Mouse (Mus musculus) heart, embryonic 11.5 days (tissue): ENCODE measurements around the gene Pdk2. TPM values are rescaled to one million over a fixed set of nuclear protein-coding genes. Genes with fewer than 3 reads are reported as not detected.
A peak's percentile ranks its signal among the peaks of the same experiment; 100 is the strongest.

Source experiments
- ATAC-seq: fragments of 200-750 bp; cut with Nextera tagmentation; replicated peaks from 2 replicates; pipeline ENCODE4 v1.8.0; 2017; ENCODE audit warnings: moderate library complexity; ENCODE audit not compliant: insufficient number of reproducible peaks, low FRiP score, low TSS enrichment
- H3K27ac ChIP-seq: fragments of 300-500 bp; sonication (generic); 2 replicates; pipeline ENCODE4 v1.5.1; 2014; ENCODE audit warnings: mild to moderate bottlenecking, low read depth, low read length
- H3K27me3 ChIP-seq: fragments of 300-500 bp; sonication (generic); 2 replicates; pipeline ENCODE4 v1.6.1; 2014; ENCODE audit warnings: mild to moderate bottlenecking, low read length, mixed read lengths; ENCODE audit not compliant: control insufficient read depth, insufficient read depth
- H3K36me3 ChIP-seq: fragments of 300-500 bp; sonication (generic); 2 replicates; pipeline ENCODE4 v1.6.1; 2014; ENCODE audit warnings: mild to moderate bottlenecking, low read length, moderate library complexity, mixed read lengths; ENCODE audit not compliant: control insufficient read depth, insufficient read depth
- H3K4me1 ChIP-seq: fragments of 300-500 bp; sonication (generic); 2 replicates; pipeline ENCODE4 v1.6.1; 2014; ENCODE audit warnings: low read length; ENCODE audit not compliant: control insufficient read depth, insufficient read depth
- H3K4me2 ChIP-seq: fragments of 300-500 bp; sonication (generic); 2 replicates; pipeline ENCODE4 v1.6.1; 2014; ENCODE audit warnings: mild to moderate bottlenecking, moderate library complexity
- H3K4me3 ChIP-seq: fragments of 300-500 bp; sonication (generic); 2 replicates; pipeline ENCODE4 v1.5.1; 2014; ENCODE audit warnings: low read depth, low read length
- H3K9ac ChIP-seq: fragments of 300-500 bp; sonication (generic); 2 replicates; pipeline ENCODE4 v1.6.1; 2014; ENCODE audit warnings: mild to moderate bottlenecking, low read depth, low read length, moderate library complexity
- H3K9me3 ChIP-seq: fragments of 300-500 bp; sonication (generic); replicated peaks from 2 replicates; pipeline ENCODE4 v1.6.1; 2016; ENCODE audit warnings: low read length; ENCODE audit not compliant: control insufficient read depth
- WGBS: fragments of 180-500 bp; shearing (Covaris S2); extraction: QIAGEN DNeasy Blood & Tissue Kit; methylation state at CpG from one replicate; pipeline ENCODE4 v1.1.7; 2014; ENCODE audit not compliant: insufficient replicate concordance; 5-methylcytosine and 5-hydroxymethylcytosine counted together
- polyA plus RNA-seq: library from polyadenylated mRNA; unstranded; fragments of >200 nt; fragmentation: Nextera tagmentation; extraction: Ambion mirVana; gene quantifications from 2 replicates; pipeline ENCODE4 v1.2.1, GENCODE M21; 2014

Gene Pdk2
- polyA plus RNA-seq, 1 experiment from 2014 or later: 45.6 TPM

- Histone ChIP-seq H3K9me3 (no peaks in the 10 kb centered on the region), H3K27me3 (peaks cover 9% of the 10 kb centered on the region; the same call in 1 of the 2 replicates), H3K36me3 (peaks cover 5% of the 10 kb centered on the region), H3K4me2 (no peak overlapping the region), H3K27ac (no peak overlapping the region), H3K4me1 (no peaks in the 10 kb centered on the region), H3K4me3 (no peak overlapping the region), H3K9ac (no peak overlapping the region)
- no peak for ATAC-seq
- WGBS: 50% methylated on average over 9 of the region's 9 CpGs
These were observed 6.0 kb upstream of the Pdk2 start for GRCm38 (mm10) chr11:95046980-95047680.

GRCm38 (mm10) chr11:95044185-95044870 is 3.2 kb upstream of the Pdk2 start:
- peaks cover 9% of the 10 kb centered on the region; the same call in 1 of the 2 replicates for H3K27me3 ChIP-seq
- 56% methylated on average over 12 of the region's 13 CpGs for WGBS
- H3K4me2 ChIP-seq: no peak overlapping the region
- ATAC-seq: no peak
- peaks cover 8% of the 10 kb centered on the region for H3K4me1 ChIP-seq
- H3K27ac ChIP-seq: no peak overlapping the region
- H3K36me3 ChIP-seq: no peaks in the 10 kb centered on the region; the same call in 1 of the 2 replicates
- no peak overlapping the region for H3K4me3 ChIP-seq
- no peaks in the 10 kb centered on the region for H3K9me3 ChIP-seq
- no peak overlapping the region for H3K9ac ChIP-seq

- H3K4me1 ChIP-seq: peaks cover 8% of the 10 kb centered on the region
- no peak overlapping the region for H3K4me2 ChIP-seq
- ATAC-seq: no peak
- no peak overlapping the region for H3K9ac ChIP-seq
- H3K27ac ChIP-seq: no peak overlapping the region
- WGBS: 46% methylated on average over 7 of the region's 7 CpGs
- no peaks in the 10 kb centered on the region; the same call in 1 of the 2 replicates for H3K36me3 ChIP-seq
- H3K9me3 ChIP-seq: no peaks in the 10 kb centered on the region
- no peak overlapping the region for H3K4me3 ChIP-seq
- H3K27me3 ChIP-seq: peaks cover 9% of the 10 kb centered on the region; the same call in 1 of the 2 replicates
These were observed 2.5 kb upstream of the Pdk2 start for GRCm38 (mm10) chr11:95043608-95044007.

- 79% methylated on average over 4 of the region's 4 CpGs for WGBS
- no peak overlapping the region for H3K27ac ChIP-seq
- no peak overlapping the region for H3K4me3 ChIP-seq
- no peaks in the 10 kb centered on the region; the same call in 1 of the 2 replicates for H3K36me3 ChIP-seq
- no peak for ATAC-seq
- H3K9me3 ChIP-seq: no peaks in the 10 kb centered on the region
- H3K4me1 ChIP-seq: peaks cover 8% of the 10 kb centered on the region
- H3K9ac ChIP-seq: no peak overlapping the region
- H3K27me3 ChIP-seq: peaks cover 9% of the 10 kb centered on the region; the same call in 1 of the 2 replicates
- no peak overlapping the region for H3K4me2 ChIP-seq
These were observed 1.9 kb upstream of the Pdk2 start for GRCm38 (mm10) chr11:95043060-95043459.

- H3K36me3 ChIP-seq: peaks cover under 1% of the 10 kb centered on the region; the same call in 1 of the 2 replicates
- H3K27ac ChIP-seq: no peak overlapping the region
- peaks cover 8% of the 10 kb centered on the region for H3K4me1 ChIP-seq
- no peaks in the 10 kb centered on the region for H3K9me3 ChIP-seq
- peak overlapping the region; percentile 78 for H3K4me2 ChIP-seq
- no peak for ATAC-seq
- peak overlapping the region; percentile 43 for H3K4me3 ChIP-seq
- WGBS: under 1% methylated on average over 11 of the region's 11 CpGs
- peak overlapping the region; percentile 44; the same call in 1 of the 2 replicates for H3K9ac ChIP-seq
- H3K27me3 ChIP-seq: peaks cover 9% of the 10 kb centered on the region; the same call in 1 of the 2 replicates
These were observed 942 bp upstream of the Pdk2 start for GRCm38 (mm10) chr11:95042096-95042495.

- Histone ChIP-seq H3K4me2 (peak overlapping the region; percentile 78), H3K9me3 (no peaks in the 10 kb centered on the region), H3K36me3 (peaks cover 4% of the 10 kb centered on the region; the same call in 1 of the 2 replicates), H3K4me1 (peaks cover 8% of the 10 kb centered on the region), H3K4me3 (peak overlapping the region; percentile 79), H3K27ac (peak overlapping the region; percentile 81), H3K9ac (peak overlapping the region; percentile 83), H3K27me3 (peaks cover 9% of the 10 kb centered on the region; the same call in 1 of the 2 replicates)
- ATAC-seq: peak; percentile 39; the same call in 1 of the 2 replicates
- 1% methylated on average over 20 of the region's 20 CpGs for WGBS
These were observed 539 bp downstream of the Pdk2 start for GRCm38 (mm10) chr11:95040491-95041138.

GRCm38 (mm10) chr11:95039766-95040165 is 1.4 kb downstream of the Pdk2 start:
- Histone ChIP-seq H3K27ac (no peak overlapping the region), H3K36me3 (peaks cover 4% of the 10 kb centered on the region; the same call in 1 of the 2 replicates), H3K27me3 (peaks cover 6% of the 10 kb centered on the region; the same call in 1 of the 2 replicates), H3K9me3 (no peaks in the 10 kb centered on the region), H3K4me3 (0 out of 2 replicates have a peak overlapping the region, but pooled peaks have one; percentile 79), H3K9ac (peak overlapping the region; percentile 83; the same call in 1 of the 2 replicates), H3K4me2 (peak overlapping the region; percentile 78), H3K4me1 (peaks cover 8% of the 10 kb centered on the region)
- 81% methylated on average over 4 of the region's 4 CpGs for WGBS
- no peak for ATAC-seq
